14 mouse cellular contexts compared by ENCODE assay signal in genomic region chr8:110760280-110760940, GRCm38 (mm10). TPM values are rescaled to one million over a fixed set of nuclear protein-coding genes. Genes with fewer than 3 reads are reported as not detected.
DNase-seq lines count a peak whose midpoint lies in the region; ATAC-seq and TF ChIP-seq lines count a peak whose summit lies in the region.
"Had no signal": no experiment of that assay in that cellular context is flagged by ENCODE, and none has a peak within 500 bp of the region (broad histone marks: within the 10 kb centered on the region; RNA-seq: fewer than 3 reads in every experiment).

No protein-coding gene starts in this region.

- TF ChIP-seq POLR2A in kidney, adult 2 months (IDR thresholded peaks at IDR 0.05; ENCODE audit: low read depth, low read length) = no peak
- TF ChIP-seq POLR2A in ES-Bruce4 (IDR thresholded peaks at IDR 0.05; ENCODE audit: insufficient read depth, low read length) = no peak

- 76% methylated on average over 7 of the region's 7 CpGs for WGBS in kidney, adult 2 months
- 54% methylated on average over 7 of the region's 7 CpGs for WGBS in lung, postnatal 0 days

- TF ChIP-seq CTCF in gastrocnemius, adult 2 months (IDR thresholded peaks at IDR 0.05) = no peak
- no peak for TF ChIP-seq CTCF in kidney, adult 2 months (conservative IDR thresholded peaks at IDR 0.05; ENCODE audit: insufficient read depth, insufficient read length, low read depth, low read length)
- no peak for TF ChIP-seq CTCF in ES-Bruce4 (IDR thresholded peaks at IDR 0.05; ENCODE audit: low read depth, low read length)
- TF ChIP-seq CTCF in lung, postnatal 0 days (IDR thresholded peaks at IDR 0.05) = 0 out of 2 replicates have a peak, but pooled peaks have one; percentile 3

- no peak overlapping the region for H3K4me2 ChIP-seq in lung, postnatal 0 days (replicated peaks; ENCODE audit: low read depth, low read length)
- H3K4me2 ChIP-seq: embryonic facial prominence, embryonic 15.5 days had no signal

- H3K4me1 ChIP-seq in kidney, adult 2 months (ENCODE audit: control insufficient read depth, insufficient read depth, low read length) = peaks cover 5% of the 10 kb centered on the region; the same call in 1 of the 2 replicates
- H3K4me1 ChIP-seq in ES-Bruce4 (ENCODE audit: control insufficient read depth, insufficient read depth, low read length) = peaks cover 4% of the 10 kb centered on the region
- H3K4me1 ChIP-seq in lung, postnatal 0 days (ENCODE audit: insufficient read depth, low read depth, low read length) = peaks cover 3% of the 10 kb centered on the region; the same call in 1 of the 2 replicates

- H3K9me3 ChIP-seq in ES-Bruce4 (replicated peaks; ENCODE audit: control insufficient read depth, insufficient read depth, low read length, poor library complexity, severe bottlenecking) = no peaks in the 10 kb centered on the region
- H3K9me3 ChIP-seq in lung, postnatal 0 days (ENCODE audit: low read length) = no peaks in the 10 kb centered on the region
- H3K9me3 ChIP-seq: embryonic facial prominence, embryonic 15.5 days had no signal

- no peak for DNase-seq in gastrocnemius, adult 2 months
- no peak for DNase-seq in gastrocnemius, adult 8-10 months (ENCODE audit: low spot score in 2 of 2)
- DNase-seq in kidney, adult 2 months = peak; percentile 63
- no peak for DNase-seq in kidney, adult 18-20 months
- DNase-seq in lung, postnatal 0 days (ENCODE audit: low spot score) = peak; percentile 56
- DNase-seq in liver = no peak
- DNase-seq: cerebellum, postnatal 25 days; spleen, adult 18-20 months; thymus, adult 18-20 months had no signal

- no peak for TF ChIP-seq EP300 in ES-Bruce4 (IDR thresholded peaks at IDR 0.05; ENCODE audit: insufficient read depth, low read depth, low read length)
- peak; percentile 55 for TF ChIP-seq EP300 in lung, postnatal 0 days (IDR thresholded peaks at IDR 0.05)

- H3K4me3 ChIP-seq in gastrocnemius, adult 2 months = no peak overlapping the region
- H3K4me3 ChIP-seq in kidney, adult 2 months (ENCODE audit: insufficient read depth, low read depth, low read length) = no peak overlapping the region
- no peak overlapping the region for H3K4me3 ChIP-seq in ES-Bruce4 (ENCODE audit: low read depth, low read length)
- H3K4me3 ChIP-seq in lung, postnatal 0 days (ENCODE audit: low read depth, low read length) = no peak overlapping the region
- H3K4me3 ChIP-seq: embryonic facial prominence, embryonic 15.5 days had no signal

- no peaks in the 10 kb centered on the region for H3K36me3 ChIP-seq in kidney, adult 2 months (ENCODE audit: control insufficient read depth, insufficient read depth, low read length)
- no peaks in the 10 kb centered on the region for H3K36me3 ChIP-seq in ES-Bruce4 (ENCODE audit: control insufficient read depth, insufficient read depth, low read length, poor library complexity, severe bottlenecking)
- H3K36me3 ChIP-seq in lung, postnatal 0 days (ENCODE audit: insufficient read depth, low read length) = no peaks in the 10 kb centered on the region
- H3K36me3 ChIP-seq: embryonic facial prominence, embryonic 15.5 days had no signal

- H3K27ac ChIP-seq in gastrocnemius, adult 2 months = peak overlapping the region; percentile 63
- peak overlapping the region; percentile 41 for H3K27ac ChIP-seq in kidney, adult 2 months (ENCODE audit: insufficient read depth, low read depth, low read length)
- peak overlapping the region; percentile 28 for H3K27ac ChIP-seq in ES-Bruce4 (ENCODE audit: insufficient read depth, low read length)
- peak overlapping the region; percentile 6 for H3K27ac ChIP-seq in lung, postnatal 0 days (ENCODE audit: low read length)
- H3K27ac ChIP-seq: embryonic facial prominence, embryonic 15.5 days had no signal

- intact Hi-C loops in gastrocnemius, adult 2 months (cut with DNase I) = no loop called here

- H3K9ac ChIP-seq in ES-Bruce4 (ENCODE audit: low read depth, poor library complexity, severe bottlenecking) = no peak overlapping the region
- H3K9ac ChIP-seq in lung, postnatal 0 days (replicated peaks; ENCODE audit: low read depth) = no peak overlapping the region
- H3K9ac ChIP-seq: embryonic facial prominence, embryonic 15.5 days had no signal

- no peaks in the 10 kb centered on the region for H3K27me3 ChIP-seq in kidney, adult 2 months (replicated peaks; ENCODE audit: control insufficient read depth, insufficient read depth, low read length)
- no peaks in the 10 kb centered on the region for H3K27me3 ChIP-seq in ES-Bruce4 (ENCODE audit: control insufficient read depth, insufficient read depth, low read length, poor library complexity, severe bottlenecking)
- no peaks in the 10 kb centered on the region for H3K27me3 ChIP-seq in lung, postnatal 0 days (replicated peaks; ENCODE audit: insufficient read depth, low read length)
- H3K27me3 ChIP-seq: embryonic facial prominence, embryonic 15.5 days had no signal

- ATAC-seq in lung, postnatal 0 days = peak; percentile 64
- ATAC-seq in monocyte, adult 5-6 weeks (replicated peaks; ENCODE audit: insufficient number of reproducible peaks, low FRiP score, low TSS enrichment, poor library complexity, severe bottlenecking) = no peak

RNA-seq across cellular contexts. Expression of gene Mtss1l, which starts 39.1 kb away (rescaled TPM):
- total RNA-seq in gastrocnemius, adult 2 months (2021) = 100 to 1,000 TPM in 1 of 2 experiments, 10 to 100 TPM in 1; 85.5 to 125 TPM
- total RNA-seq in gastrocnemius, adult 8-10 months (2022) = 100 to 1,000 TPM; 120 to 134 (median 124) TPM
- 23.0 and 25.2 TPM in 2 replicates for polyA plus RNA-seq in kidney, adult 2 months (2012; rRNA removed)
- 7.1 and 9.5 TPM in 2 replicates for polyA plus RNA-seq in ES-Bruce4 (2011; ENCODE audit: insufficient read depth, insufficient read length, low read depth, missing spikeins)
- polyA plus RNA-seq in lung, postnatal 0 days (2015; fragmentation: Nextera tagmentation; extraction: Ambion mirVana) = 13.8 and 16.6 TPM in 2 replicates
- 0.32 to 1.2 TPM (median 1.1 TPM) in 3 replicates for total RNA-seq in monocyte, adult 5-6 weeks (2017)
- total RNA-seq: granulocyte monocyte progenitor cell, adult 5-6 weeks had no signal

RNA-seq across cellular contexts. Expression of gene Il34, which starts 45.3 kb away (rescaled TPM):
- total RNA-seq in gastrocnemius, adult 2 months (2021) = 1 to 10 TPM; 5.2 TPM
- 1 to 10 TPM; 1.6 to 5.5 (median 4.3) TPM for total RNA-seq in gastrocnemius, adult 8-10 months (2022)
- 21.8 and 26.3 TPM in 2 replicates for polyA plus RNA-seq in kidney, adult 2 months (2012; rRNA removed)
- polyA plus RNA-seq in ES-Bruce4 (2011; ENCODE audit: insufficient read depth, insufficient read length, low read depth, missing spikeins) = 0.34 and 1.0 TPM in 2 replicates
- 23.3 and 29.6 TPM in 2 replicates for polyA plus RNA-seq in lung, postnatal 0 days (2015; fragmentation: Nextera tagmentation; extraction: Ambion mirVana)
- total RNA-seq in monocyte, adult 5-6 weeks (2017) = not detected in 3 replicates
- total RNA-seq: granulocyte monocyte progenitor cell, adult 5-6 weeks; megakaryocyte progenitor cell, adult 5-6 weeks had no signal

Comparison
In these comparisons a context has a peak if more than half of its experiments do, and no peak if none do; other contexts are left out.
1. DNase-seq: peak in kidney, adult 2 months (single experiment) and lung, postnatal 0 days (single experiment); none in gastrocnemius, adult 2 months (single experiment), gastrocnemius, adult 8-10 months (0 of 2), kidney, adult 18-20 months (single experiment) and liver (single experiment).
2. H3K27ac ChIP-seq: peak in every context shown above with its lines; median percentile 63 in gastrocnemius, adult 2 months; 41 in kidney, adult 2 months; 28 in ES-Bruce4; 6 in lung, postnatal 0 days.
3. RNA of gene Mtss1l, which starts 39.1 kb away (total RNA-seq): 120 to 134 TPM in gastrocnemius, adult 8-10 months and 85.5 to 125 TPM in gastrocnemius, adult 2 months; 0.32 to 1.2 TPM in monocyte, adult 5-6 weeks; every median in the first group is over 10 times any median in the second.